Comparison of ENCODE assay signal across 8 mouse cellular contexts in the genomic region with DNA sequence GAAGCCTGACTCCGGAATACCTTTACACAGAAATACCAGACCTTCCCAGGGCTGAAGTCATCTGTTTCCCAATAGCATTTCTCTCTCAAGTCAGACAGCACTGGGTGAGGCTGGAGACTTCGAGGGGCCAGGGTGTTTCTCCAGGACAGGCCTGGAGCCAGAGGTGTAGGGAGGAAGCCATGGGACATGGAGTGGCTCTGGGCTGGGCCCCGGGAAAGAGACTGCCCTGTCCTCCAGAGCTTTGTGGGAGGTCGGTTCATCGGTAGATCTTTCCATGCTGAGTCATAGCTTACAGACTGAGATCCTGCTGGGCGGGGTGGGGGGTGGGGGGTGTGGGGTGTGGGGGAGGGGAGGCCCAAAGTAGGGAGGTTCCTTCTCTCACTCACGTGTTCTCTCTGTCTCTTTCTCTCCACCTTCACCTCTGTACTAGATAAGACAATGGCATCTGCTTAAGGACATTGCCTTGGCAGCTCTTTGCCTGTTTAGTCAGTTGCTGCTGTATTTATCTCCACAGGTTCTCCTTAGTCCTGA. TPM values are rescaled to one million over a fixed set of nuclear protein-coding genes. Genes with fewer than 3 reads are reported as not detected.
DNase-seq lines count a peak whose midpoint lies in the region; ATAC-seq lines count a peak whose summit lies in the region.

No protein-coding gene starts in this region.

- 14% methylated on average over 7 of the region's 7 CpGs for WGBS in kidney, embryonic 16.5 days
- WGBS in embryonic facial prominence, embryonic 14.5 days: 23% methylated on average over 7 of the region's 7 CpGs

- H3K27ac ChIP-seq in kidney, embryonic 16.5 days (ENCODE audit: low read length): no peak overlapping the region
- H3K27ac ChIP-seq in embryonic facial prominence, embryonic 14.5 days (replicated peaks; ENCODE audit: low read depth, low read length): no peak overlapping the region

- no peak overlapping the region for H3K9ac ChIP-seq in kidney, embryonic 16.5 days (replicated peaks; ENCODE audit: low read length)
- no peak overlapping the region for H3K9ac ChIP-seq in embryonic facial prominence, embryonic 14.5 days (ENCODE audit: low read depth, low read length)

- no peak overlapping the region for H3K4me3 ChIP-seq in kidney, embryonic 16.5 days (ENCODE audit: low read length)
- H3K4me3 ChIP-seq in embryonic facial prominence, embryonic 14.5 days (ENCODE audit: low read depth, low read length): no peak overlapping the region

- DNase-seq in kidney, adult 9 months: peak; percentile 31
- no peak for DNase-seq in embryonic facial prominence, embryonic 14.5 days (ENCODE audit: low spot score)
- DNase-seq in kidney, postnatal 10 days: peak; percentile 28
- peak; percentile 51 for DNase-seq in skeletal muscle tissue, adult 2 months (ENCODE audit: low read depth, low spot score)
- DNase-seq in thymus, postnatal 36 days: no peak
- no peak for DNase-seq in layer of hippocampus, adult 8-10 months (ENCODE audit: low spot score in 2 of 2)

- H3K27me3 ChIP-seq in kidney, embryonic 16.5 days (ENCODE audit: insufficient read depth, low read length): no peaks in the 10 kb centered on the region
- H3K27me3 ChIP-seq in embryonic facial prominence, embryonic 14.5 days (replicated peaks; ENCODE audit: control insufficient read depth, insufficient read depth, low read length): no peaks in the 10 kb centered on the region

- peaks cover 3% of the 10 kb centered on the region; the same call in 1 of the 2 replicates for H3K4me1 ChIP-seq in kidney, embryonic 16.5 days (ENCODE audit: insufficient read depth, low read length)
- no peaks in the 10 kb centered on the region for H3K4me1 ChIP-seq in embryonic facial prominence, embryonic 14.5 days (ENCODE audit: control insufficient read depth, insufficient read depth, low read length)

- no peaks in the 10 kb centered on the region for H3K9me3 ChIP-seq in kidney, embryonic 16.5 days (ENCODE audit: low read length)
- no peaks in the 10 kb centered on the region for H3K9me3 ChIP-seq in embryonic facial prominence, embryonic 14.5 days (ENCODE audit: control insufficient read depth, low read length)

- H3K4me2 ChIP-seq in kidney, embryonic 16.5 days (replicated peaks; ENCODE audit: low read depth, low read length): no peak overlapping the region
- H3K4me2 ChIP-seq in embryonic facial prominence, embryonic 14.5 days (ENCODE audit: low read depth, low read length): no peak overlapping the region

- no peak for ATAC-seq in kidney, embryonic 16.5 days (ENCODE audit: low FRiP score, low TSS enrichment)
- 0 out of 2 replicates have a peak, but pooled peaks have one; percentile 44 for ATAC-seq in embryonic facial prominence, embryonic 14.5 days (ENCODE audit: low read depth)
- no peak for ATAC-seq in CD4-positive, CD25-positive, alpha-beta regulatory T cell, adult 4 months

- no peaks in the 10 kb centered on the region for H3K36me3 ChIP-seq in kidney, embryonic 16.5 days (ENCODE audit: insufficient read depth, low read length)
- no peaks in the 10 kb centered on the region for H3K36me3 ChIP-seq in embryonic facial prominence, embryonic 14.5 days (ENCODE audit: control insufficient read depth, insufficient read depth, low read length)

RNA-seq across cellular contexts. Expression of gene Pecam1, which starts 27.5 kb away (rescaled TPM):
- polyA plus RNA-seq in kidney, embryonic 16.5 days (2015; fragmentation: Nextera tagmentation; extraction: Ambion mirVana): 74.9 and 75.5 TPM in 2 replicates
- polyA plus RNA-seq in embryonic facial prominence, embryonic 14.5 days (2014; fragmentation: Nextera tagmentation; extraction: Ambion mirVana): 46.8 and 48.9 TPM in 2 replicates
- total RNA-seq in layer of hippocampus, adult 8-10 months (2022): 10 to 100 TPM; 16.0 to 21.1 (median 18.0) TPM
- polyA plus RNA-seq in CD4-positive, CD25-positive, alpha-beta regulatory T cell, adult 4 months (2017; shearing (Covaris generic)): 100 to 1,000 TPM; 116 to 166 TPM

RNA-seq across cellular contexts. Expression of gene Milr1, which starts 28.1 kb away (rescaled TPM):
- polyA plus RNA-seq in kidney, embryonic 16.5 days (2015; fragmentation: Nextera tagmentation; extraction: Ambion mirVana): 1.1 and 1.2 TPM in 2 replicates
- polyA plus RNA-seq in embryonic facial prominence, embryonic 14.5 days (2014; fragmentation: Nextera tagmentation; extraction: Ambion mirVana): 1.4 and 2.0 TPM in 2 replicates
- total RNA-seq in layer of hippocampus, adult 8-10 months (2022): 1 to 10 TPM in 2 of 4 experiments, not detected in 2; 4.9 to 6.2 TPM
- 10 to 100 TPM in 1 of 2 experiments, 1 to 10 TPM in 1; 9.7 to 14.3 TPM for polyA plus RNA-seq in CD4-positive, CD25-positive, alpha-beta regulatory T cell, adult 4 months (2017; shearing (Covaris generic))

RNA-seq across cellular contexts. Expression of gene Polg2, which starts 56.4 kb away (rescaled TPM):
- 9.7 and 10.6 TPM in 2 replicates for polyA plus RNA-seq in kidney, embryonic 16.5 days (2015; fragmentation: Nextera tagmentation; extraction: Ambion mirVana)
- polyA plus RNA-seq in embryonic facial prominence, embryonic 14.5 days (2014; fragmentation: Nextera tagmentation; extraction: Ambion mirVana): 9.8 and 10.2 TPM in 2 replicates
- total RNA-seq in layer of hippocampus, adult 8-10 months (2022): 1 to 10 TPM; 3.4 to 5.6 (median 3.7) TPM
- polyA plus RNA-seq in CD4-positive, CD25-positive, alpha-beta regulatory T cell, adult 4 months (2017; shearing (Covaris generic)): 10 to 100 TPM; 15.0 to 15.3 TPM

Comparison
In these comparisons a context has a peak if more than half of its experiments do, and no peak if none do; other contexts are left out.
1. DNase-seq: peak in kidney, adult 9 months (single experiment), kidney, postnatal 10 days (single experiment) and skeletal muscle tissue, adult 2 months (single experiment); none in embryonic facial prominence, embryonic 14.5 days (single experiment), thymus, postnatal 36 days (0 of 2) and layer of hippocampus, adult 8-10 months (0 of 2).